In the genomic region with DNA sequence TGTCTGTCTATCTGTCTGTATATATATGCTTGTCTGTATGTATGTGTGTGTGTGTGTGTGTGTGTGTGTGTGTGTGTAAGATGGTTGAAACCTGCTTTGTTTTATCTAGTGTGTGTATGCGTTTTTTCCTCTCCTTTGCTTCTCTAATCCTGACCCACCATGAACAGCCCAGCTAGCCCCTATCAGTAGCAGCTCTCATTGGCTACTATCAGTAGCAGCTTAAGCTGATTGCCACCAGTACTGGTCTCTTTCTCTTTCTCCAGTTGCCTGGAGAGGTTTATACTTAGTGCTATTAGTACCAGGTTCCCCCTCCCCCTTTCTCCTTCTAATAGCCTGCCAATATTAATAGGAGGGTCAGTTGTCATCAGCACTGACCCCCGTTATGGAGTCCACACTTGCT, we compare ENCODE assay signal across 23 mouse cellular contexts.
"Had no signal": no experiment of that assay in that cellular context is flagged by ENCODE, and none has a peak within 500 bp of the region (broad histone marks: within the 10 kb centered on the region; RNA-seq: fewer than 3 reads in every experiment).

No protein-coding gene starts in this region.

- H3K27ac ChIP-seq: heart, embryonic 13.5 days; heart, embryonic 15.5 days; hindbrain, embryonic 13.5 days; hindbrain, embryonic 15.5 days; hindbrain, postnatal 0 days; layer of hippocampus, adult 2 months; left cerebral cortex, adult 2 months; limb, embryonic 10.5 days; limb, embryonic 12.5 days; liver, embryonic 15.5 days had no signal

- H3K9me3 ChIP-seq: heart, embryonic 13.5 days; heart, embryonic 15.5 days; hindbrain, embryonic 13.5 days; hindbrain, embryonic 15.5 days; limb, embryonic 10.5 days; liver, embryonic 15.5 days had no signal

- H3K4me3 ChIP-seq: heart, embryonic 13.5 days; heart, embryonic 15.5 days; hindbrain, embryonic 13.5 days; hindbrain, embryonic 15.5 days; layer of hippocampus, adult 2 months; left cerebral cortex, adult 2 months; limb, embryonic 10.5 days; limb, embryonic 12.5 days; liver, embryonic 15.5 days had no signal

- H3K36me3 ChIP-seq: heart, embryonic 15.5 days; hindbrain, embryonic 15.5 days; limb, embryonic 10.5 days; liver, embryonic 15.5 days had no signal

- H3K4me2 ChIP-seq: heart, embryonic 11.5 days; heart, embryonic 13.5 days; heart, embryonic 15.5 days; hindbrain, embryonic 13.5 days; hindbrain, embryonic 15.5 days; limb, embryonic 12.5 days; liver, embryonic 15.5 days had no signal

- H3K4me1 ChIP-seq: heart, embryonic 15.5 days; hindbrain, embryonic 15.5 days; limb, embryonic 10.5 days; limb, embryonic 12.5 days had no signal

- DNase-seq: gastrocnemius, postnatal 14 days; gastrocnemius, postnatal 36 days; heart, adult 18-20 months; heart, postnatal 14 days; heart, postnatal 36 days; kidney, adult 11 months; kidney, adult 2 months; kidney, adult 9 months; kidney, postnatal 10 days; kidney, postnatal 25 days; kidney, postnatal 4 days had no signal

- H3K27me3 ChIP-seq: heart, embryonic 13.5 days; heart, embryonic 15.5 days; hindbrain, embryonic 13.5 days; hindbrain, embryonic 15.5 days; limb, embryonic 12.5 days; liver, embryonic 15.5 days had no signal

- H3K9ac ChIP-seq: heart, embryonic 13.5 days; heart, embryonic 15.5 days; hindbrain, embryonic 13.5 days; hindbrain, embryonic 15.5 days; limb, embryonic 12.5 days; liver, embryonic 15.5 days had no signal

- ATAC-seq: hindbrain, postnatal 0 days; intestine, embryonic 16.5 days had no signal
